Mouse (Mus musculus): ENCODE data around the gene Slc28a1. TPM values are rescaled to one million over a fixed set of nuclear protein-coding genes. Genes with fewer than 3 reads are reported as not detected.
"Not testable (repeated sequence)": the region's sequence is repeated elsewhere in the genome, so short reads cannot be mapped to it uniquely, and the experiment has no call there.

Slc28a1 gene
- polyA plus RNA-seq, 1 experiment from 2014 or later = not detected

DNA sequence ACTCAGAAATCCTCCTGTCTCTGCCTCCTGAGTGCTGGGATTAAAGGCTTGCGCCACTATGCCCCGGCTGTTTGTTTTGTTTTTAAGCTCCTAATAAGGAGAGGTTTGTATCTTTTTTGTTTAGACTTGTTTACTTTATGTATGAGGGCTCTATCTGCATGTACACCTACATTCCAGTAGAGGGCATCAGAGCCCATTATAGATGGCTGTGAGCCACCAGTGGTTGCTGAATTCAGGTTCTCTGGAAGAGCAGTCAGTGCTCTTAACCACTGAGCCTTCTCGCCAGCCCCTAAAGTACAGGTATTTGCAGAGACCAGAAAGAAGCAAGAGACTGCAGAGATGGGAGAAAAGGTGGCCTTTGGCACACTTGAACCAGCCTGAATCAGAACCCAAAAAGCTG lies 52.5 kb downstream of the Slc28a1 start:
- H3K27ac ChIP-seq = no peak overlapping the region
- H3K9ac ChIP-seq (replicated peaks) = 0 out of 2 replicates have a peak overlapping the region, but pooled peaks have one; percentile 0
- 50% methylated on average over 3 of the region's 3 CpGs for WGBS
- no peaks in the 10 kb centered on the region for H3K9me3 ChIP-seq
- no peak overlapping the region for H3K4me2 ChIP-seq
- no peaks in the 10 kb centered on the region for H3K4me1 ChIP-seq (replicated peaks)
- no peaks in the 10 kb centered on the region for H3K36me3 ChIP-seq
- no peak for ATAC-seq (ENCODE audit: insufficient number of reproducible peaks, insufficient read depth, low FRiP score, low TSS enrichment, low read depth)
- H3K4me3 ChIP-seq (replicated peaks) = no peak overlapping the region
- H3K27me3 ChIP-seq = peaks cover 15% of the 10 kb centered on the region; the same call in 1 of the 2 replicates

DNA sequence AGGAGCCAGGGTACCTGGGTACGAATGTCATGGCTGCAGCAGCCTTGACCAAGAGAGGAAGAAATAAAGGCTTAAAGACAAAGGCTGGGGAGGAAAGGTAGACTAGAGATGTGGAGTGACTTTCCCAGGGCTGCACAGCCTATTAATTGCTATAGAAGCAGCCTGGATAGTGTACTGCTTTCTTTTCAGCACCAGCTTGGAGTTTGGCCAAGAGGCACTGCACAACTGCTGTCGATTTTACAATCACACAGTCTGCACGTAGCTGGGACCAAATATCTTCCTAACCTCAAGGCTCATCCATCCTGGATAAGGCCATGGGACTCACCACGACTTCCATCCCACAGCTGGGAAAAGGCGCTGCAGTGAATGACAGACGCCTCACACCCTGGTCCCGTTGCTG lies 54.8 kb downstream of the Slc28a1 start:
- peaks cover 15% of the 10 kb centered on the region; the same call in 1 of the 2 replicates for H3K27me3 ChIP-seq
- WGBS = 78% methylated on average over 7 of the region's 7 CpGs
- no peak overlapping the region for H3K27ac ChIP-seq
- ATAC-seq (ENCODE audit: insufficient number of reproducible peaks, insufficient read depth, low FRiP score, low TSS enrichment, low read depth) = no peak
- H3K4me1 ChIP-seq (replicated peaks) = no peaks in the 10 kb centered on the region
- H3K9me3 ChIP-seq = peaks cover 6% of the 10 kb centered on the region
- no peak overlapping the region for H3K4me3 ChIP-seq (replicated peaks)
- no peaks in the 10 kb centered on the region for H3K36me3 ChIP-seq
- H3K9ac ChIP-seq (replicated peaks) = no peak overlapping the region
- H3K4me2 ChIP-seq = no peak overlapping the region

DNA sequence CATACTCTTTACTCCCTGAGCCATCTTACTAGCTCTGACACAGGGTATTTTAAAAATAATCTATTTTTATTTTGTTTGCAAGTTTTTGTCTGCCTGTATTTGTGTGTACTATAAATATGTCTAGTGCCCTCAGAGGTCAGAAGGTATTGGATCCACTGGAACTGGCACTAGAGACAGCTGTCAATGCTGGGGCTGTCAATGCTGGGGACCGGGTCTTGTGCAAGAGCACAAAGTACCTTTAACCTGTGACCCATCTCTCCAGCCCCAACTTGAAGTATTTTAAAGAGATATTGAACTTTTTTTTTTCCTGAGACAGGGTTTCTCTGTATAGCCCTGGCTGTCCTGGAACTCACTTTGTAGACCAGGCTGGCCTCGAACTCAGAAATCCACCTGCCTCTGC lies 59.3 kb downstream of the Slc28a1 start:
- Histone ChIP-seq H3K27me3 (peaks cover 11% of the 10 kb centered on the region; the same call in 1 of the 2 replicates), H3K9ac (replicated peaks) (no peak overlapping the region), H3K36me3 (no peaks in the 10 kb centered on the region), H3K9me3 (peaks cover 6% of the 10 kb centered on the region), H3K27ac (no peak overlapping the region), H3K4me2 (no peak overlapping the region), H3K4me3 (replicated peaks) (no peak overlapping the region), H3K4me1 (replicated peaks) (no peaks in the 10 kb centered on the region)
- ATAC-seq (ENCODE audit: insufficient number of reproducible peaks, insufficient read depth, low FRiP score, low TSS enrichment, low read depth) = no peak
- WGBS = 93% methylated on average over 2 of the region's 2 CpGs

DNA sequence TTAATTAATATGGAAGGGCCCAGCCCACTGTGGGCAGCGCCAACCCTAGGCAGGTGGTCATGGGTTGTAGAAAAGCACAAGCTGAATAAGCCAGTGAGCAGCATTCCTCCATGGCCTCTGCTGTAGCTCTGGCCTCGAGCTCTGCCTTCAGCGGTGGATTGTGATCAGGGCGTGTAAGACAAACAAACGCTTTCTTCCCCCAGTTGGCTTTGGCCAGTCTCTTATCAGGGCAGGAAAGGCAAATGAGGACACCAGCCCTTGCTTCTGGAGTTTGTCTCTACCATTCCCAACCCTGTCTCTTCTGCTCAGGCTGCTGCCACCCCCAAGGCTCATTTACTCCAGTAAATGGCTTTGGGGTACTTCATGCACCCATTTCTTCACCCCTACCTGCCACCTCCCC lies 60.1 kb downstream of the Slc28a1 start:
- no peak overlapping the region for H3K4me2 ChIP-seq
- peaks cover 6% of the 10 kb centered on the region for H3K9me3 ChIP-seq
- no peaks in the 10 kb centered on the region for H3K36me3 ChIP-seq
- H3K27ac ChIP-seq = no peak overlapping the region
- no peak overlapping the region for H3K4me3 ChIP-seq (replicated peaks)
- H3K27me3 ChIP-seq = 0 out of 2 replicates have a peak, but pooled peaks cover 4% of the 10 kb centered on the region
- peaks cover 6% of the 10 kb centered on the region for H3K4me1 ChIP-seq (replicated peaks)
- no peak overlapping the region for H3K9ac ChIP-seq (replicated peaks)
- WGBS = 80% methylated on average over 5 of the region's 5 CpGs
- no peak for ATAC-seq (ENCODE audit: insufficient number of reproducible peaks, insufficient read depth, low FRiP score, low TSS enrichment, low read depth)

DNA sequence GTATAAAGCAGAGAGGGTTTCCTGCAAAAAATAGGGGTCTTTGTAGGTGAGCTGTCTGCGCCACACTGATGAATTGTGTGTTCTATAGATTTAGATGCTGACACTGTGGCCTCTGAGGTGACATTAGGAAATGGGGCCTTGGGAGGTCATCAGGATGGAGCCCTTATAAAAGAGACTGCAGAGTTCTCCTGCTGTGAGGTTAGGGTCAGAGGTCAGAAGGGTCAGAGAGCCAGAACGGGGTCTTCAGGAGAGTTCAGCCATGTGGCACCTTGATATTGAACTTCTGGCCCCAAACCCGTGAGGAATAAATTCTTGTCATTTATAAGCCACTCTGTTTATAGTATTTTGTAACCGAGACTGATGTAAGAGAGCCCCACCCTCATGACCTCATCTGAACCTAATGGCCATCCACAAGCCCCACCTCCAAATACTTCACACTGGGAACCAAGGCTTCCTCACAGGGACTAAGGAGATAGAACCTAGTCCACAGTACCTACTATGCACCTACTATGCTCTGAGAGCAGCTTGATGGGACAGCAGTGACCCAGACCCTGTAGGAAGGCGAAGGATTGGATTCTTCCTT lies 61.7 kb downstream of the Slc28a1 start:
- no peaks in the 10 kb centered on the region for H3K27me3 ChIP-seq
- WGBS = 32% methylated on average over 5 of the region's 5 CpGs
- peaks cover 6% of the 10 kb centered on the region for H3K9me3 ChIP-seq
- peaks cover 6% of the 10 kb centered on the region for H3K4me1 ChIP-seq (replicated peaks)
- no peaks in the 10 kb centered on the region for H3K36me3 ChIP-seq
- no peak overlapping the region for H3K9ac ChIP-seq (replicated peaks)
- H3K4me2 ChIP-seq = no peak overlapping the region
- H3K27ac ChIP-seq = no peak overlapping the region
- no peak overlapping the region for H3K4me3 ChIP-seq (replicated peaks)
- no peak for ATAC-seq (ENCODE audit: insufficient number of reproducible peaks, insufficient read depth, low FRiP score, low TSS enrichment, low read depth)

DNA sequence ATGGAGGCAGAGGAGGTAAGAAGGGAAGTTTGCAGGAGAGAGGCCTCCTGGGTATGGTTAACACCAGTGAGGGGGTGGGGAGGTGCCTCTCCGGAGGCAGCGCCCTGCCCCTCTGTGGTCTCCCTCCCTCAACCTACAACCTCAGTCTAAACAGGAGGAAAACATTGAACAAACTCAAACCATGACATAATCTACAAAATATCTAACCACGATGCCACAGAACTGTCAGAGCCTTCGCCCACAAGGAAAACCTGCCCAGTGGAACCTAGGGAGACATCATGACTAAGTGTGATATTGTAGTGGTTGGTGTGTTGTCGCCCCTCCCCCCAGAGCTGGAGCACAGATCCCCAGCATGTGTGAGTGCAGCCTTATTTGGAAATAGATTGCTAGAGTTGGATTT lies 64.9 kb downstream of the Slc28a1 start:
- WGBS = 71% methylated on average over 5 of the region's 5 CpGs
- Histone ChIP-seq H3K4me3 (replicated peaks) (no peak overlapping the region), H3K27ac (no peak overlapping the region), H3K9ac (replicated peaks) (no peak overlapping the region), H3K4me2 (no peak overlapping the region), H3K36me3 (no peaks in the 10 kb centered on the region), H3K4me1 (replicated peaks) (peaks cover 6% of the 10 kb centered on the region), H3K9me3 (no peaks in the 10 kb centered on the region), H3K27me3 (no peaks in the 10 kb centered on the region)
- ATAC-seq (ENCODE audit: insufficient number of reproducible peaks, insufficient read depth, low FRiP score, low TSS enrichment, low read depth) = no peak

DNA sequence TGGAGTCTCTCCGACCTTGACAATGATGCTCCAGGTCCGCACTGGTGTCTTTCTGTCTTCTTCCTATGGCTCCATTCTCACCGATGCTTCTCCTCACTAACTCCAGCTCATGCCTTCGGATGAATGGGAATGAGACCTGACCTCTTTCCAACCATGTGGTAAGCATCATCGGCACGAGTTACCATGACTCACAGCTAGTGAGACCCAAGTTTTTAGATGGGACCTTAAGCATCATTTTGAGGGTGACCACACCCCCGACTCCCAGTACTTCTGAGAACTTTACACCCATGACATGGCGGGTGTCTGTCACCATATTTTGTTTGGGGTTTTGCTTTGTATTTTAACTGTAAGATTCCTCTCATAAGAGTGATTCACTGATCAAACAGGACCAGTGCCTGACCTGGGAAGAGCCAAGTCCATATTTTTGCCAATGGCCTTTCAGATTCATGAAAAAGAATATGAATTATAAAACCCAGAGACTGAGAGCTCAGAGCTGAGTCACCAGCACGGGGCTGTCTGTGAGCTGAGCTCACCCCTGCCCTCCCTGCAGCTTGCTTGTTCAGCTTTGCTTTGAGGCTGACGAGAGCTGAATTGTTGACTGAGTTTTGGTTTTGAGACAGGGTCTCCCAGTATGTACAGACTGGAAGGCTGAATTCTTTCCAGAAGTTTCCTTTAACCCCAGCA lies 68.0 kb downstream of the Slc28a1 start:
- Histone ChIP-seq H3K27me3 (no peaks in the 10 kb centered on the region), H3K4me2 (no peak overlapping the region), H3K4me3 (replicated peaks) (no peak overlapping the region), H3K9ac (replicated peaks) (no peak overlapping the region), H3K36me3 (no peaks in the 10 kb centered on the region), H3K27ac (no peak overlapping the region), H3K9me3 (no peaks in the 10 kb centered on the region), H3K4me1 (replicated peaks) (peaks cover 6% of the 10 kb centered on the region)
- ATAC-seq (ENCODE audit: insufficient number of reproducible peaks, insufficient read depth, low FRiP score, low TSS enrichment, low read depth) = no peak
- WGBS = 88% methylated on average over 10 of the region's 10 CpGs

DNA sequence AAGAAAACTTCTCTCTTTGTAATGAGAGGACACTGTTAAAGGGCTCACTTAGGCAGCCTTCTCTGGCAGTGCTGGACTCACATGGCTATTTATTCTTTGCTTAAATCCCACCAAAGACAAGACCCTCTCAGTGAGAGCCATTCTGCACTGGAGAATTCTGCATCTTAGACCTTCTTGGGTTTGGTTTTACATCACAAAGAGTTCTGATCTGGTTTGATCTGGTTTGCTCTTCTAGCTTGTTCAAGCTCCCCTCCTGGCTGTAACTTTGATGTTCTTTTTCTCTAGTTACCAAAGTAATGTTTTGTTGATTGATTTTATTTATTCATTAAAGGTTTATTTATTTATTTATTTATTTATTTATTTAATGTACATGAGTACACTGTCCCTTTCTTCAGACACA lies 68.6 kb downstream of the Slc28a1 start:
- Histone ChIP-seq H3K4me2 (no peak overlapping the region), H3K4me3 (replicated peaks) (no peak overlapping the region), H3K27ac (no peak overlapping the region), H3K9ac (replicated peaks) (no peak overlapping the region), H3K9me3 (no peaks in the 10 kb centered on the region), H3K36me3 (no peaks in the 10 kb centered on the region), H3K27me3 (no peaks in the 10 kb centered on the region), H3K4me1 (replicated peaks) (peaks cover 6% of the 10 kb centered on the region)
- no peak for ATAC-seq (ENCODE audit: insufficient number of reproducible peaks, insufficient read depth, low FRiP score, low TSS enrichment, low read depth)

DNA sequence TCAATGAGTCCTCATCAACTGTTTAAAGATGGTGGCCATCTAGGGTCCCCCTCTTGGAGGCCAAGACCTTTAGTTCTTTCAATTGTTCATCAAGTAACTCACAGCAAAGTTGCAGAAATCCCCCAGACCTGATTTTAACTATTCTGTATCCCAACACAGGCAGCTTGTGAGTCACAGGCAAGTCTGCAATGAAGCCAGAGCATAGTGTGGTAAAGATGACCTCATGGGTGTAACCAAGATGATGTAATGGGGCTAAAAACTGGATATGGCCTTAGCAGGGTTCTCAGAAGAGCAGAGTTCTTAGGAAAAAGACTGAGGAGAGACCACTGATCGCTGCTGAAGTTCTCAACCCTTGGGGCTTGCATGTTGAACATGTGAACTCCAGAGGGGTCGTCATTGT lies 69.5 kb downstream of the Slc28a1 start:
- Histone ChIP-seq H3K4me3 (replicated peaks) (no peak overlapping the region), H3K36me3 (no peaks in the 10 kb centered on the region), H3K4me1 (replicated peaks) (peaks cover 5% of the 10 kb centered on the region), H3K4me2 (no peak overlapping the region), H3K9me3 (no peaks in the 10 kb centered on the region), H3K27ac (no peak overlapping the region), H3K9ac (replicated peaks) (no peak overlapping the region), H3K27me3 (no peaks in the 10 kb centered on the region)
- ATAC-seq (ENCODE audit: insufficient number of reproducible peaks, insufficient read depth, low FRiP score, low TSS enrichment, low read depth) = no peak
- WGBS = 86% methylated on average over 2 of the region's 2 CpGs

DNA sequence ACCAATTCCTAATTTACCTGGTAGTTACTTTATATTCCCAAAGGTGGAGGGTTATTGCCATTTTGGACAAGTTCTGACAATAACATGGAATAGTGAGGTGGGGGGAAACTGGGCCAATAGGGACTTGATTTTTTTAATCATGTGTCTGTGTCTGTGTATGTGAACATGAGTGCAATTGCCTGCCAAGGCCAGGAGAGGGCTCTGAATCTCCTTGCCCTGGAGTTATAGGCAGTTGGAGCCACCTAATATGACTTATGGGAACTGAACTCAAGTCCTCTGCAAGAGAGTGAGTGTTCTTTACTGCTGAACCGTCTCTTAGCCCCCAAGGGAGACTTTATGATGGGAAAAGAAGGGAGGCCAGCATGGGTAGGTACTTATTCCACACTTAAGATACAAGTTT lies 70.1 kb downstream of the Slc28a1 start:
- Histone ChIP-seq H3K4me3 (replicated peaks) (no peak overlapping the region), H3K9ac (replicated peaks) (no peak overlapping the region), H3K4me2 (no peak overlapping the region), H3K27ac (no peak overlapping the region), H3K4me1 (replicated peaks) (no peaks in the 10 kb centered on the region), H3K36me3 (no peaks in the 10 kb centered on the region), H3K9me3 (no peaks in the 10 kb centered on the region), H3K27me3 (no peaks in the 10 kb centered on the region)
- no peak for ATAC-seq (ENCODE audit: insufficient number of reproducible peaks, insufficient read depth, low FRiP score, low TSS enrichment, low read depth)
- WGBS = 87% methylated on average over 1 of the region's 1 CpGs

DNA sequence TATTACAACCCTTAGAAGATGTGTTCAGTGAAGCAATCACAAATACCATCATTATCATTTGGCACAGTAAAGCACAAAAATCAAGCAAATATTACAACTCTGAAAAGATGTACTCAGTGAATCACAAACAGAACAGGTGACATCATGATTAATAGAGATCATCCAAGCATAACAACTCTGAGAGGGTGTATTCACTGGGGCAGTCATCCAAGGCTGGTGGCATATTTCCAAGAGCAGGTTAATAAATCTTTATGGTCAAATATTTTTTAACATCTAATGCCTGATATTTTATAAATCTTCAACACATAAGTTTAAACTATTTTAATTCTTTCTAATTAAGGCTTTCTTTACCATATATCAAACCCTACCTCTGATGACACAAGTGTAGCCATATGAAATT lies 71.4 kb downstream of the Slc28a1 start:
- H3K9me3 ChIP-seq; H3K4me3 ChIP-seq (replicated peaks); H3K36me3 ChIP-seq; H3K9ac ChIP-seq (replicated peaks); H3K4me2 ChIP-seq; H3K27ac ChIP-seq; H3K27me3 ChIP-seq; ATAC-seq (ENCODE audit: insufficient number of reproducible peaks, insufficient read depth, low FRiP score, low TSS enrichment, low read depth); H3K4me1 ChIP-seq (replicated peaks): not testable (repeated sequence)

DNA sequence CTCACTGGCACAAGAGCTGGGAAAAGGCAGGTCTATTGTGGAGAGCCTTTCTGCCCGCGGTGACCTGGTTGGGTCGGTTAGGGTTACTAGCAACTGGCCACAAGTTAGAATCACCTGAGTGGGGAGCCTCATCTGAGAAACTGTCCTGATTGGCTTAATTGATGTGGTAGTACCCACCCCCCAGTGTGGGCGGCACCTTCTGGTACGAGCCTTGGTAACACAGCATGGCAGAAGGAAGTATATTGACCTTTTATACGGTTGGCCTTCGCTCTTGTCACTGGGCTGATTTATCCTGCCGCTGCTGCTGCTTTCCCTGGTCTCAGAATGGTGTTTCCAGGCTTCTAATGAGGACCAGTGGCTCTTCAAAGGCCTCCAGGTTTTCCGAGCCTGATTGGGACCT lies 74.6 kb downstream of the Slc28a1 start:
- 48% methylated on average over 9 of the region's 9 CpGs for WGBS
- Histone ChIP-seq H3K27me3 (no peaks in the 10 kb centered on the region), H3K9me3 (no peaks in the 10 kb centered on the region), H3K4me1 (replicated peaks) (no peaks in the 10 kb centered on the region), H3K4me2 (no peak overlapping the region), H3K27ac (no peak overlapping the region), H3K4me3 (replicated peaks) (no peak overlapping the region), H3K9ac (replicated peaks) (no peak overlapping the region), H3K36me3 (no peaks in the 10 kb centered on the region)
- no peak for ATAC-seq (ENCODE audit: insufficient number of reproducible peaks, insufficient read depth, low FRiP score, low TSS enrichment, low read depth)

All from limb, embryonic 12.5 days (tissue).